Mouse (Mus musculus) right cerebral cortex, postnatal 4 days (tissue): ENCODE measurements at regions not wholly inside any gene's neighbourhood (a gene's known extent, or its start where the extent isn't known, plus 50 kb on each side); places are given as distances from the start of the nearest gene placed in this dataset.

Experiments used
- DNase-seq: peaks from one replicate; pipeline ENCODE4 v3.0.0-alpha.2; 2022

DNA sequence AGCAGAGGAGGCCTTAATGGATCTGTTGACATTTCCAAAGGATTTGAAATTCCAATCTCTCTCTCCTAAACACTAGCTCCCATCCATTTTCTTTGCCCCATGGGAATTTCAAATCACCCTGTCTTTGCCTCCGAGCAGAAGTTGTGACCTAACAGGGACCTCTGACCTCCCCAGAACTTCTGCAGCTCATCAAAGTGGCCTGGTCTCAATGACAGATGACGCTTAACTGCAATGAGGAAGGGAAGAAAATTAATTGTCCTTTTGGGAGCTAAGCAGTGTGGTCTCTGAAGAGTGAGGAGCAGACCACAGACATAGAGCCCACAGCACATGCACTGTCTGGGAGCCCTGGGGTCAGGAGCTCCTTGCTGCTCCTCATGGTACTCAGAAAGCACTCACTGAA lies 155.3 kb downstream of the Tox3 start:
- DNase-seq, result no peak

DNA sequence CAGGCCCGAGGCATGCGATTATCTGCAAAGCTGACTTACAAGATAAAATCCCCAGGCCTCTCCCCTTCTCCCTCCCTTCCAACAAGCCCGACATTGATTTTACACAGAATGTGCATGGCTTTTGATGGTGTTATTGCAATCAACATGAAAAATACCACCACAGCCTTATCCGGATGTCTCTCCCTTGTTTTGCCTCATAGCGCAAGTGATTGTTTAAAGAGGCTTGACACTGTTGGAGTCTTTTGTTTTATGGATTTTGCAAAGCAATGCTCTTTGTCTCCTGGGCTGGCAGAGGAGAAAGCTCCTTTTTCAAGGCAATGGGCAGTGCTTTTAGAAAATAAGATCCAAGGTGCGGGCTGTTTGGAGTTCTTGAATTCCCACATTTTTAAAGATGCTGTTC lies 165.3 kb downstream of the Tox3 start:
- no peak for DNase-seq

DNA sequence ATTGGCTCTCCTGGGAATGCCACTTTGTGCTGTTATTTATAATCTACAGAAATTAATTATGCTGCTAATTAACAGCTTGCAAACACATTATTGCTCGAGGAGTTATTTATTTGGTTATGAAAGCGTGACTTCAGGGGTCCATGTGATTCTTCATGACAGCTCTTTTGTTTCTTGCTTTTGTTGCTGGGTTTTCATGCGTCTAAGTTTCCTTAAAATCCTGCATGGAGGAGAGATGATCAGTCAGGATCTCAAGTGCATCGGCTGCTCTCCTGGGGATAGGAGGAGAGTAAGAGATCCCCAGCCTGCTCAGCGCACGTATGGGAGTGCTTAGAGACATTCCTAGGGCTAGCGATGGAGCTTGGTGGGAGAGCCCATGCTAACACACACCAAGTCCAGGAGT lies 171.4 kb downstream of the Tox3 start:
- no peak for DNase-seq

DNA sequence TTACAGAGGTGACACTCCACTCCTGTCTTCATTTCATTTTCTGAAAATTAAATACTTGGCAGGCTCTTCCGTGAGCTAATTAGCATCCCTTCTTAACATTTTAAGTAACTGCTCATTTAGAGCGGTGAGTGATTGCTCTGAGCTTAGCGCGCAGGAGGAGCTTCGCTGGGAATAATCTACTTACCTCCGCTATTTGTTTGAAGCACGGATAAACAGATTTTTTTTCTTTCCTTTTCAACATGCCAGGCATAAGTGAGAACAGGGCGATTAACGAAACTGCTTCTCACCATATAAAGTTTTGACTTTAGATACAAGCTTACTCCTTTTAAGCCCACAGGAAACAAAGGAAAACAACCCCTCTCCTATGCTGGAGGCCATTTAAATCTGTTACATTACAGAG lies 171.8 kb downstream of the Tox3 start:
- no peak for DNase-seq

DNA sequence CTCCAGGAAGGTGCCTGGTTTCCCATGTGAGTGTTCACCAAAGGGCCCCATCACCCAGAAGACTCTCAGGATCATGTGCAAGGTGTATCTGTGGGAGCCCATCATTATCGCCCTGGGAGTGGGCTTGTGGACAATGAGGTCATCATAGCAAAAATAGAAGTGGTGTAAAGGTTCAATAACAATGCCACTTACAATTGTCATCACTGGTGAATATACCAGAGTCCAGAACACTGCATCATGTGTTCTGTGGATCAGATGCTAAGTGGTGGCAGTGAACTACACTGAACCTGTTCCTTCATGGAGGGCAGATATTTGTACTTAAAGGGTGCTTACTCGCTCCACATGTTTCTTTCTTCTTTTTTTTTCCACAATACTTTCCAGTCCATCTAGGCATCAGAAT lies 181.5 kb downstream of the Tox3 start:
- no peak for DNase-seq

DNA sequence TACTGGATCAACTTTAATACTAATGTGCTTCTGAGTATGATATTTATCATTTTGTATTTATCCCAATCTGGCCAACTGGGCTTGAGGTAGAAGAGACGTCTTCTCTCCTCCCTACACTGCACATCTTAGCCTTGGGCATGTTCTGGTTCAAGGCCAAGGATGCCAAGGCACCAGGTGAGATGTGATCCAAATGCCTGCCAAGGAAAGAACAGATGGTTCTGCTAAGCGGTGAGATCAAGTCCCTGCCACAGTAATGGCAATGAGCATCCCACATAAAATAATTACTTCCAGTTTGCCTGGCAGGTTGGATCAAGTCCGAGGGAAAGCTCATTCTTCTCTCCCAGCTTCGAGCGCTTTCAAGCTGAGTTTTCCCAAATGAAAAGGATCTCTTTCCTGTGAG lies 196.7 kb downstream of the Tox3 start:
- DNase-seq, result no peak

DNA sequence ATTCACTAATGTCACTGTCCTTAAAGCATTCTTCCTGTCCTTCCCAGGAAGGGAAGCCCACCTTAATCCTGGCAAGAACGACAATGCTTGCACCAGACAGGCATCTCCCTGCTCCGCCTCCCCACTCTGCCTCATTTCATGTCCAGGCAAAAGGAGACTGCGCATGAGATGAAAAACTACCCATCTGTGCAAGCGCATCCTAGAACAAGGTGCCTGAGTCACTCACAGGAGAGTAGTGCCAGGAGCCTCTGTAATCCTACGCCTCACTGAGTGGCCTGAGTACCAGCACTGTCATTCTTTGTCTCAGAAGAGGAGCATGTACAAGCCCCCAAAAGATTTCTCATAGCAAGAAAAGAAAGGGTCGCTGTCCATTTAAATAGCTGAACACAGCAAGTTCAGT lies 198.2 kb downstream of the Tox3 start:
- DNase-seq, result no peak

DNA sequence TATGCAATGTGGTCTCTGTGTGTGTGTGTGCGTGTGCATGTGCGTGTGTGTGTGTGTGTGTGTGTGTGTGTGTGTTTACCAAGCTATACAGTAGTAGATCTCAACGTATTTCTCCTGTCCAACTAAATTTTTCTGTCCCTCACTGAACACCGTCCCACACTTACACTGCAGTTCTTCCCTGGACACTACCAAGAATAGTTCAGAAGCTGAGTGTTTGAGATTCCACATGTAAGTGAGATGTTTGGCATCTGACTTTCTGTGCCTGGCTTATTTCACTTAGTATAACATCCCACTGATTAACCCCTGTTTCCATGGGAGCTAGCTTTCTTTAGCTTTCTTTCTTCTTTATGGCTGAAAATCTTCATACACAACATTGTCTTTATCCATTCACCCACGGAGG lies 213.5 kb downstream of the Tox3 start:
- no peak for DNase-seq

DNA sequence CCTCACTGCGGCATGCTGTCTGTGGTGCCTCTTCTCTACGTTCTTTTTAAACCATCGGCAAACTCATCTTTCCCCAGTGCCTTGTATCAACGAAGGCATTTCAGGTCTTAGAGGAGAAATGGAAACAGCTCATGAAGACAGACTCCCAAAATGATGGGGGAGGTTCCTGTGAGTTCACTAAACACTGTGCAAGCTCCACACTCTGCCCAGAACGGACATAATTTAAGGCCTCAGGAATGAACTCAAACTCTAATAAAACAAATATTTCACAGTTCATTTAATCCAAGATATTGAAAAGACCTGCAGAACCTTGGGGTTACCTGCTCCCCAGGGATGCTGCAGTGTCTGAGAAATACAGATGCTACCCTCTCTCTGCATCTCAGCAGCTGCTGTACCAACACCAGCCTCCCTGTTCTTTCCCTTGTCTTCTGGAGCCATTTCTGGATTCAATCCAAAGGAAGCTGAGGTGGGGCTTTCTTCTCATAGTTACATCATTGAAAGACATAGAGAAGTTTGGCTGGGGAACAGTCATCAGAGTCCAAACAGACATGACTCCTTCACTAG lies 217.4 kb downstream of the Tox3 start:
- no peak for DNase-seq

DNA sequence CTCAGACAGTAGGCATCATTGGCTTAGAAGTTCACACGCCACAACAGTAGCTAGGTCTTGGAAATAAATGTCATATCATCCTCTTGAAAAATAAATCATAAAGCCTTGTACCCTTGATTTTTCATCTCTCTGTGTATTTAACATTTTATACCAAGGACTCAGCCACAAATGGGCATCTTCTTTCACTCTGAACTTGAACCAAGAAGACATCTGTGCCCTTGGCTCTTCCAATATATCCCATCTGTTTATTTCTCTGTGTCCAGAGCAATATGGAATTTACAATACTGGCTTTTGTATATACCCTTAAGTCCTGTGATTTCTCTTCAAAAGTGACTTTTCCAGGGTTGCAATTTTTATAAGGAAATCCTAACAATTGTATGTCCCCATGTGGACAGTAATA lies 222.7 kb downstream of the Tox3 start:
- no peak for DNase-seq

DNA sequence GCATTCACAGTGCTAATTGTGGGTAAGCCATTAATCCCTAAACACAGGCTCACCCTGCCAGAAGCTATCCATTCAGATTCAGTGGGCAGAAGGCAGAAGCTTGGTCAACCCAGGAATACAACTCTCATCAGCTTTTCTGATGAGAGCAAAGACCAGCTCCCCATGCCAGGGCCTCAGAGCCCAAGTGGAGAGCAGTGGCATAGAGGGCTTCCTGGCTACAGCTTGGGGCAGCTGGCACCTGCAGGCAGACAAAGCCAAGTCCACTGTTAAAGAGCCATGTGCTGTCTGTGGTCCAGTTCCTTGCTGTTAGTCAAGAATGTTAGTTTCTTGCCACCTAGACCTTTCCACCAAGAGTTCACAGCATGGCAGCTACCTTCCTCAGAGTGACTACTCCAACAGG lies 225.0 kb downstream of the Tox3 start:
- no peak for DNase-seq

DNA sequence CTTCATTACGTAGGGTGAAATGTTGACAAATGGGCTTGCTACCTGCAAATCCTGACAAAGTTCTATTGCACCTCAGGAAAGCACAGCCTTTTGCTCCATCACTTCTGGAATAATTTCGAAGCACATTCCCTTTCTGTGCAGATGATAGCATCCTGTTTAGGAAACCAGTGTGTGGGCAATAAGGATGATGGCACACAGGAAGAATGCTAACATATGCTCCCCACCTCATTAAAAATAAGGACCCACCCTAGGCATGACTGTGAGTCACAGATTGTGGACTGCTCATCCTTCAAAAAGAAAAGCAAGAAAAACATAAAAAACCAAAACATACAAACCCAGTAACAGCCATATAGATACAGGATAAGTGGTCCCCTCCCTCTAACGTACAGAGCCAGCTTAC lies 226.2 kb downstream of the Tox3 start:
- no peak for DNase-seq

DNA sequence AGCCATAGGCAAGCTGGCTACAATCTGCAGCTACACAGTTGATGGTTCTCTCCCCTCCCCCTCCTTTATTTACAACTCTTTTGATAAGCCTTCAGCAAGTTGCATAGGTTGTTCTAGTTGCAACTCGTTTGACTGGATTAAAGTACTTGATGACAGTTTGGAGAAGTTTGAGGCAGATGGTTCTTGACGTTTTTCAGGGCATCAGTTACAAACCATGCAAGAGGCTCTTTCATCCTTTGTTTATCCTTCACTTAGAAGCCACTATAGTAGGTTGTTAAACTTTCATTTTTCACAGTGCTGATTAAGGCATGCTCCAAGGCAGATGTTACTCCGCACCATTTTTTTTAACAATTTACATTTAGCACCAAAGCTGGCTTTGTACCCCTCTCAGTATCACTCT lies 227.1 kb downstream of the Tox3 start:
- no peak for DNase-seq

DNA sequence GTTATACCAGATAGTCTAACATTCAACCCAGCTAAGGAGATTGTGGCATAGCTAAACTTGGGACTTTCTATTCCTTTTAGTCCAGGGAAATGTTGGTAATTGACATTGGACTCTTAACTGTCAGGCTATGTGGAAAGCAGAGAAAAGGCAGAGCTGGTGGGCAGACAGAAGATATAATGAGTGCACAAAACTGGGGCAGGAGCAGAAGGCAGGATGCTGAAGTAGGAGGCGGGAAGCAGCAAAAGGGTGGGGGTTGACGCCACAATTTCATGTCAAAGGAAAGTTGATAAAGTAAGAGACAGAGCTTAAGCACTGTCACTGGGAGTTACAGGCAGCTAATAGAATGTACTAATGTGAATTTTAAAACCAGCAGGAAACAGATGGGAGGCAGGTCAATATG lies 232.7 kb downstream of the Tox3 start:
- no peak for DNase-seq

DNA sequence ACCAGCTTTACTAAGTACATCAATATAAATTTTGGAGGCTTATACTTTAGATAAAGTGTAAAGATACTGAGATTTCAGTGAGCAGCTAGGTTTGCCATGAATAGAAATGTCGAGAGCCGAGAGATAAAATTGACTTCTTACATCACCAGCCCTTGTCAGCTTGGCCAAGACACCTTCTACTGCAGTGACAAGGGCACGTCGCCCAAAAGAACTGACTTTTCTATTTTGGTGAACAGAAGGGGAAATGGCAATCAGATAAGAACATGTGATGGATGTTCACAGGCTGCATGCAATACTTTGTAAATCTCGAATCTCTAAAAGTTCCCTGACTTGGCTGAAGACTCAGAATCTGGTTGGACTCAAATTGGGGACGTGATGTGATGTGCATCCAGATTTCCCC lies 247.6 kb downstream of the Tox3 start:
- no peak for DNase-seq

DNA sequence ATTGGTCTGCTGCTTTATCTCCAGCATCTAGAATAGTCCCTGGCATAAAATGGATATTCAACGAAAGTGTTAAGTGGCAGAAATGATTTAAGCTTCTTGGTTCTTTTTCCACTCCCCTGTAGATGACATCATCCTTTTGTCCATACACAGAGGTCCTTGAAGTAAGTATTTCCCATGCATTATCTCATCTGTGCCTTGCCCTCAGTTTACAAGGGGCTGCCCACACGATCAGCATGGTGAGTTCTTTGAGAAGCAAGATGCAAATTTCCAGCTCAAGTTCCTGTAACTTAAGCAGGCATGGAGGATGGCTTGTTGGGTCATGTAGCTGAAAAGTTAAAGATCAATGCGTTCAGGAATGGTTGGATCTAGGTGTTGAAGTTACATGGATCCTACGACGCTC lies 265.5 kb downstream of the Tox3 start:
- no peak for DNase-seq

DNA sequence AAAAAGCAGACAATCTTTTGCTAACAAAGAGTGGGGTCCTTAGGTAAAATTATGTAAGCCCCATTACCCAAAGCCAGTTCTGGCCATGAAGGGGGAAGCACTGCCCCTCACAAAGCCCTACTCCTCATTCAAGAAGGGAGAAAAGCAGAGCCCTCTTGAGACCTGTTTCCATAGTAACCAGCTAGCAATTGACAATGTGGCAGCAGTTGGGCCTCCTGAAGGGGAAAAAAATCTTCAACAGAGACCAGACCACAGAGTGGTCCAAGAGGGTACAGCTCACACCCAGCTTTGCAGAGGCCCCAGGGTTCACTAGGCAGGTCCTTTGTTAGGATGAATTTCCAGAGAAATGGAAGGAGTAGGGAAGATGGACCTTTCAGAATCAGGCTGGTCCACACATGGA lies 271.8 kb downstream of the Tox3 start:
- DNase-seq, result peak; percentile 8

DNA sequence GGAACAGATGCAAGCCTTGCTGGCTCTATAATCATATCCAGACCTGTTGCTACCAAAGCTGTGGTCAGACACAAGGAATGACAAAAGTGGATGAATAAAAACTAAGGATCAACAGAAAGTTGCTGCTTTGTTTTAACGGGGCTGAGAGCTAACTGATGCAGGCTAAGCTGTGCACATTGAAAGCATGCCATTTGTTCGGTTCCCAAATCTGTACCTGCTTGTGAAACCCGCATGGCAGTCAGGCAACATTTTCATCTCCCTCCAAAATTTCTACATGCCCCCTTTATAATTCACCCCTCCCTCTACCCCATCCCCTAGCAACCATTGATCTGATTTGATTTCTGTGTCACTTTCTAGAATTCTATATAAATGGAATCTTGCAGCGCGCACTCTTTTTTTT lies 272.3 kb downstream of the Tox3 start:
- no peak for DNase-seq

DNA sequence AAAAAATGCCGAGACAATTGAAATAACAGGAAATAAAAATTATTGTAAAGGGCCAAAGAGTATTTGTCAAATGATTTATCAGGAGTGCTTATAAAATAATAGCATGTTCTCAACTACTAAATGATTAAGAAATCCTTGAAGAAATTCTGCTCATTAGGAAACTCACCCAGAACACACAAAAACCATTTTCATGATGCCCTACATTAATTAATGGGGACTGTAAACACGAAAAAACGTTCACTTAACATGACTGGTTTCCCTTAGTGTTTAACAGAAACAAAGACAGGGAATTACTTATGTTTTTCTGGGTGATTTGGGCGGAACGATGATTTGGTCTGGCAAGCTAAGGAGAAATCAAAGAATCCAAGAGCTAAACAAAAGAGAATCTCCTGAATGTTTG lies 278.1 kb downstream of the Tox3 start:
- no peak for DNase-seq

DNA sequence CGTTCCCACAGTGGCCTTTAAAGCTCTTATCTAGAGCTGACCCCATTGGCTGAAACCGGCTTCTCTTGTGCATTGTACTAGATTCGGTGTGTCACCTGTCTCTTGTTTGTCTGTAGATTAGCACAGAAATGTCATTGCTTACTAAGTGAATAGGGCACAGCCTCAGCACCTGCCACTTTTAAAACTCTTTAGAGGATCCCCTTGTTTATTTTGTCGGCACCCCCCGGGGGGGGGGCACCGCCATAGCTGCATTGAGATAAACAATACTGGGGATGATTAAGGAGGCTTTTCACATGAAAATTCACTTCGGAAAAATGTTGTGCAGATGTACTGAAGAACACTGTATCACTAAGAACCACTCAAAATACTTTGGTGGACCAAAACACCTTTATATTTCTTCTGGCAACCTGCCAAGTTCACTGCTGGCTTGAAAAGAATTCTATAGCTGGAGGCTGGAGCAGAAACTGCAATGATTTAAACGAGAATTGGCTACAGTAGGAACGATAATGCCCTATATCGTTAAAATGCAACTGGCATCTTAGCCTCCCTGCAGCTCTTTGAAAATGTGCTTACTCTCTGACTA lies 278.6 kb downstream of the Tox3 start:
- DNase-seq, result no peak

DNA sequence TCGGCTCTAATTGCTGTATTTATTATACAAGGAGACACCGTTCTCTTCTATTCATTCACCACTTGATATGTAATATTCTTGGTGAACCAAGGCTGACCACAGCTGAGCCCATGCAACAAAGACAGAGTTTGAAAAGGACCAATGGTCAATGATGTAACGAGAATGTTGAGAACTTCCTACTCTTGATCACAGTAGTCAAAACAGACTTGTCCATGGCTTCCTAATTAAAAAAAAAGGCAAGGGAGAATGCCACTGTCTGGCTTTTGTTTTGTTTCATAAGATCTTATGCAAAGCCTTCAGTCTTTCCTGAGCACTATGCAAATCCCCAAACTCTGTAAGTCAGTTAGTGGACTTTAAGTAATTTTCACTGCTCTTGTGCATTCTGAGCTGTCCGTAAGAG lies 279.7 kb downstream of the Tox3 start:
- no peak for DNase-seq

DNA sequence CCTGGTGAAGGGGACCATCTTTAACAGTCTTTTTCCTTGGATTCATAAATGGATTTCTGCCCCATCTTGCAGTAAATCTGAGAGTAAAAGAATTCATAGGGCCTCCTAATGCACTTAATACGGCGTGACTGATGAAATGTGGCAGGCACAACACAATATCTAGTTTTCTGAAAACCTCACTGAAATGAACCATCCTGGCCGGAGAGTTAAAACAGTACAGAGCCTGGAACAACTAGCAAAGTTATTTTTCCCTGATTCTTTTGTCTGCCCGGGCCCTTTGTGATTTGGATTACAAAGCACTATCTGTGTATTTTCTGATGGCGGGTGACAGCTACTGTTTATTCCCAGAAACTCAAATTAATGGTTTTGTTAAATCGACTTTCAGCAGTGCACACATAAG lies 283.8 kb downstream of the Tox3 start:
- DNase-seq, result no peak

DNA sequence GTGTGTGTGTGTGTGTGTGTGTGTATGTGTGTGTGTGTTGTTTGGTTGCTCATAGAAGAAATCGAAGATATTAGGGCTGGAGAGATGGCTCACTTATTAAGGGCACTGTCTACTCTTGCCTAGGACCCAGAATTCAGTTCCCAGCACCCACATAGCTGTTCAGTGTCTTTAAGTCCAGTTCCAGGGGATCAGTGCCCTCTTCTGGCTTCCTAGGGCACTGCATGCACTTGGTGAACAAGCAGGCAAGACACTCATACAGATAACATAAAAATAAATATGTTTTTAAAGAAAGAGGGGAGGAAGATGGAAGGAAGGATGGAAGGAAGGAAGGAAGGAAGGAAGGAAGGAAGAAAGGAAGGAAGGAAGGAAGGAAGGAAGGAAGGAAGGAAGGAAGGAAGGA lies 284.9 kb downstream of the Tox3 start:
- DNase-seq, result no peak

DNA sequence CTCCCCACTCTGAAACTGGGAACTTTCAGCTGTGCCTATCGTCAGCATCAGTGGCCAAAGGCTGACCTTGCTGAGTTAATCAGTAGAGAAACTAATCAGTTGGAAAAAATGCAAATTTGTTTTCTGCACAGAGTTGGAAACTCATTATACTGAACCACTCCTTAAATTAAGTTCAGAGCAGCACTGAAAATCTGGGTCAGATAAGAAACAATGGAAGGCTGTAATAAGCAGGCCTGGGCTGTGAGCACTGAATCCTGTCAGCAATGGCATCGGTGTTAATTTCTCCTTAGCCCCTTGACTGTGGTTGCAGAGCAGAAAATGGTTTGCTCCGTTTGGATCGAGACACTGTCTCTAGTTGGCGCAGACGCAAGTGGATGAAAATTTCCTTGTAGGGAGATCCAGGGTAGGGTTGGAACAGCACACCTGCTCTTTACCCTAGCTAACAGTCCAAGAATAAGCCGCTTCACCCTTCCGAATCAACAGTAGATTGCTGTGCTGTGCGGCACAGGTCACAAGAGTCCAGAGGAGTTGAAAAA lies 289.4 kb downstream of the Tox3 start:
- no peak for DNase-seq

DNA sequence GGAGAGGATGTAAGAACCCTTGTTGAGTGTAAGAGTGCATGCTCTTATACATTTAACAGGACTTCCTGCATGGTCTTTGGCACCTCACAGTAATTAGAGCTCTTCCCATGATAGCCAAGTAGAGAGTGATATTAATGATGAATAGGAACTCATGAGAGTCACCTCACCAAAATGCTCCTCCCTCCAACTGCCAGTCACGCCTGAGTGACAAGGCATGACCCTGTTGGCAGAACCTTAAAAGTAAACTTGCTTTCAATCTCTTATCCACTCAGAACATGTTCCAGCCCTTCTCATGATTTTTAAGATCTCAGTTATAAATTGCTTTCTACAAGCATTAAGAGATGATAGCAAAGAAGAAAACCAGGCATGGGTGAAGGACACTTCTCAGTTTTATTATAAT lies 291.8 kb downstream of the Tox3 start:
- DNase-seq, result no peak

DNA sequence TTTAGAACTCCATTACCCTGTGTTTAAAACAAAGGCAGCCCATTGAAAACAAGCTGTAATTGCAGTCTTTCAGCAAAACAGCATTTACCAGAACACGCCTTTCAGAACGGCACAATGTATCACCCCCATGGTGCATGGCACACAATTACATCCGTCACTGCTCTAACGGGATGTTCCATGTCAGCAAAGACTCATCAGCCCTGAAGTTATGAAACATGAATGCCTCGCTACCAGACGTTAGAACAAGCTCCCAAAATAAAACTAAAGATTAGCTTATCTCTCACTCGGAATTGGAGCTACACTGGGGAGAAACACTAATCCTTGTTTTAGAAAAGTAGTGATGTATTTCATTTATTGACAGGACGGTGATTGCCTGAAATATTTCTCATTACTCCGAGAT lies 301.4 kb downstream of the Tox3 start:
- no peak for DNase-seq
